Mouse (Mus musculus): ENCODE measurements around the gene Anks1.
A peak's percentile ranks its signal among the peaks of the same experiment; 100 is the strongest.

The Anks1 gene

DNA sequence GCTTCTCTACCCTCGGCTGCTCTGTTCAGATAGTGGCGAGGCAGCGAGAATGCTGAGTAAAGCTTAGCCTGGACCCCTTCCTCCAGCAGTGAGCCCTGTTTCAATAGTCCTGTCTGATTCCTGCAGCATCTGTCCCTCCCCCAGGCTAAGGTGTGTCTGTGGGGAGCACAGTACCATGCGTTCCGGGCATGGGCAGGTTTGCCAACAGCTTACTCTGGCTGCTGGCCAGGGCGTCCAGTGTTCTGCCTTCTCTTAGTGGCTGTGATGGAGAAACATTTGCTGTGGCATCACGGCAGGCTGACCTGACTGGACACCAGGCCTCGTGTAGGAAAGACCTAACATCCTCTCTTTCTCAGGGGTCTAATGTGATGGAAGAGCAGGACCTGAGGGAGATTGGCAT, 141.1 kb downstream of the Anks1 start:
- DNase-seq (ENCODE audit: low spot score in 2 of 2), result no peak

DNA sequence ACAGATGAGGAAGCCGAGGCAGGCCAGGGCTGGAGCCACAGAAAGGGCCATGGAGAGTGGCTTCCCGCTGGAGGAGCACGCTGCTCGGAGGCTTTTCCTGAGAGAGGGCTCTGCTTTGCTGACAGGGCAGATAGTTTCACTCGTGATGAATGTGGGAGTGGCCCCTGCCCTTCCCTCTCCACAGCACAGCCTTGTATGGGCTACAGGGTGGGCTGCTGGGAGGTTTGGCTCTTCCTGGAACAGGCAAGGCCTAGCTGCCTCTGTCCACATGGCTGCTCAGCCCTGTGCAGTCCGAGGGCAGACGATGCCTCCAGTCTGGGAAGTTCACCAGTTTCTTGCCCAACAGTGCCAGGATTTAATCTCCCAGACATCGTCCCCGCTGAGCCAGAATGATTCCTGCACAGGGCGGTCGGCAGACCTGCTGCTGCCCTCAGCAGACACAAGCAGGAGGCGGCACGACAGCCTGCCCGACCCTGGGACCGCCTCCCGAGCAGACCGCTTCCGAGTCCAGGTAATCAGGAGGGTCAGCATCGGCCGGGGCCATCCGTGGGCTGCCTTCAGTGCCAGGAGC, 143.3 kb downstream of the Anks1 start:
- DNase-seq (ENCODE audit: low spot score in 2 of 2), result no peak

DNA sequence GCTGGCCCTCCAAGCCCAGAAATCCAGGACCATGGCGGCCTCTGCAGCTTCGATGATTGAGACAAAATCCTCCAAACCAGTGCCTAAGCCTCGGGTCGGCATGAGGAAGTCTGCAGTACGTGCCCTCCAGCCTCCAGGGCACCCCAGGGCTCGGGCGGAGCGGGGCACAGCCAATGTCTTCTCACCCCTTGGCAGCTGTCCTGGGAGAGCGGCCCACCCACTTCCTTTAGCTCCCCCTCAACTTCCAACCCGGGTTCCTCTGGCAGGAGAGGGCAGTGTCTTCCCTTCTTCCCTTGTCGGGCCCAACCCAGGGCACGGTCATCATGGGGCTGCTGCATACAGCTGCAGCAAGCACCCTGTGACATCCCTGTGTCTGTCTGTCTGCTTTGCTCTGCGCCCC, 149.2 kb downstream of the Anks1 start:
- DNase-seq (ENCODE audit: low spot score in 2 of 2), result no peak

DNA sequence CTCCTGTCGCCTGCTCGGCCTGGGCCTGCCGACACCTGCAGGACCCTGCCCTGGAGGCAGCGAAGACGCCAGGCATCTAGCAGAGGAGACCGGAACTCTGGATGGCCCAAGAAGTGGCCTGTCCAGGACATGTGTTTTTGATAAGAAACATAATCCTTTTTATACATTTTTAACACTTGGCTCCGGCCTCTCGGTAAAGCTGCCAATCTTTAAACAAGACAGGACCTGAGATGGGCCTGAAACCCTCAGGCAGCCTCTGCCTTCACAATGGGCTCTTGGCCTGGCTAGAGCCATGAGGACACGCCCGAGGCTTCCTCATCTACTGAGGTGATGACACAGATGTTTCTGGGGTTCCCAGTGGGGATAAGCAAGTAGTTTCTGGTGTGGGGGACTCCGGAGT, 151.6 kb downstream of the Anks1 start:
- DNase-seq (ENCODE audit: low spot score in 2 of 2), result no peak

DNA sequence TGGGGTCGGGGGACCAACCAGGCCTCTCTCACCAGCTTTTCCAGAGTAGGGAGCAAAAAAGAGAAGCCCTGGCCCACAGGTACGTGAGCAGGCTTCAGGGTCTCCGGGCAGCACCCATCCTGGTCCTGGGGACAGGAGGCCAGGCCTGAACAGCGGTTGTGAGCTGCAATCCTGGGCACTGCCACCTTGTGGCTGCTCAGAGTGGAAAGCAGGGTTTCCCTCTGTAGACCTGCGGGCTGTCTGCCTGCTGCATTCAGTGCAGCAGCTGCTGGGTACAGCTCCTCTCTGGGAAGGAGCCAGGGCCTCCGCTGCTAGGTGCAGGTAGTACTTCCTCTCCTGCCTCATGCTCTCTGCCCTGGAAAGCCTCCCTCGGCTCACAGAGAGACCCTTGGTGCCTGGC, 152.4 kb downstream of the Anks1 start:
- DNase-seq (ENCODE audit: low spot score in 2 of 2), result peak in 1 of 2 experiments; percentile 22

DNA sequence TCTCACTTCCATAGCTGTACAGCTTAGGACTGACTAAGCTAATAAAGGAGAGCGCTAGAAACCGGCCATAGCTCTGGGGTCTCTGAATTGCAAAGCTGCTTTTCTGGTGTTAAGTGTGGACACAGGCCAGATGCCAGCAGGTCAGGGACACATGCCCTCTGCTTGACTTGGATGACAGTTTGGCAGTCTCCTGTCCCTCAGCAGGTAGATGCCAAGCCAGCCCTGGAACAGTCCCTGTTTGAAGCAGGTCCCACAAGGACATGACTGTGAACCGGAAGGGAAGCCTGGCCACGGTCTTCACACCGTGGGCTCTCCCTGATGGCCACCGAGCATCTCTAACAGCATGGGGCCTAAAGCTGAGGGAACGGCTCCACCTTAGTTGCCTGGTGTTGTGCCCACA, 153.6 kb downstream of the Anks1 start:
- no peak for DNase-seq (ENCODE audit: low spot score in 2 of 2)

DNA sequence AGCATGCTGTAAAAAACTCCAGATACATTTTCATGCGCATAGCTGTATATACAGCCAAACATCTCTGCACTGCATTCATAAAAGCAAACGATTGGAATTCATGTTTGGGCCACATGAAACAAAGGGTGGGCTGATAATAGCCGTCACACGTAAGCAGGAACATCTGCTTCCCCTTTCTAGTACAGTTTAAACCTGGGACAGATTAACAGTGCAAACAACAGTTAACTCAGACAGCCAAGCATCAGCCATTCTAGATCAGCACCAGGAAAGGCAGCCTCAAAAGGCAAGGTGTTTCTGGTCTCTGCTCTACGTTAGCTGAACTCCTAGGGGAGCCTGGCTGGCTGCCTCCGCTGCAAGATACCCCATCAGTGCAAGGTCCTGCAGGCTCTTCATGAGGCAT, 154.1 kb downstream of the Anks1 start:
- no peak for DNase-seq (ENCODE audit: low spot score in 2 of 2)

DNA sequence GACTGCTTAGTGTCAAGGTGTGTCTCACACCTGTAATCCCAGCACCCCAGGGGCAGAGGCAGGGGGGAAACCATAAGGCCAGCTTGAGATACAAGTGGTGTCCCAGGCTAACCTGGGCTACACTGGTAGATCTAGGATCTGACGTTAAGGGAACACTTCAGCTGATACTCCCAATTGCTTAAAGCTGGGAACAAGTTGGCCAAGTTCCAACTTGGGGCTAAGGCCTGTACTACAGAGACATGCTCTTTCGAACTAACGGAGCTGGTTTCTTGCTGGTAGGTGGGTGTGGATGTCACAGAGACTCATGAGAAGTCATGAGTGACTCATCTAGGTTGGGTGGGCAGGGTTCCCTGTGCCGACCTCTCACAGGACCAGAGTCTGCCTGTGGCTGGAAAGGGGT, 158.2 kb downstream of the Anks1 start:
- DNase-seq (ENCODE audit: low spot score in 2 of 2), result no peak

DNA sequence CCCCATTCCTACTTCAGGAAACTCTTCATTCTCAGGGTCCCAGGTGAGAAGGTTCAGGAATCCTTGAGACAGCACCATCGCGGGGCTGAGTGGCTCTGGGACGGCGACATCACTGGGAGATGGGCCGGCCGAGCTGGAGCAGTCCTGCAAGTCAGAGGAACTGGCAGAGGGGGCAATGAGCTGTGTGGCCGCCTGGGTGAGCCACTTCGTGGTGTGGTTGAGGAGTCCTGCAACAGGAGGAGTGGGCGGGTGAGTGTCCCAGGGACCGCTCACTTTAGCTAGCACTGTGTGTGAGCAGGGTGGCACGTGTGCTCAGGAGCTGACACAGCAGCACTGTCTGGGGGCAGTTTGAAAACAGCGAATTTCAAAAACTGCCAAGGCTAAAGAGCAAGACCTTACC, 160.3 kb downstream of the Anks1 start:
- no peak for DNase-seq (ENCODE audit: low spot score in 2 of 2)

DNA sequence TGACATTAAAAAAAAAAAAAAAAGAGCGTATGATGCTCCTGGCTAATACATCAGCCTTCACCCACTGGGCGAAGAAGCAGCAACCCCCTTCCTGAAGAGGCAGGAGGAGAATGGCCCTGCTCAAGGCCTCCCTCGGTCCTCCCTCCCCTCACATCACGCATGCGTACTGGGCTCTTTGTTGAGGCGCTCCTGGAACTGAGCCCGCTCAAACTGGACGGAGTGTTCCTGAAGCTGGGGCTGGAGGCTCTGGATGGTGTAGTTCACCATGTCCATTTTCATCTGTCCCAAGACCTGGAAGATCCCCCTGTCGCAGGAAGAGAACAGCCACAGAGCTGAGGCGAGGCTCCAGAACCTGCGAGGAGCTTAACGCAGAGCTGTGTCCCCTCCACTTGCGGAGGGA, 161.2 kb downstream of the Anks1 start:
- no peak for DNase-seq (ENCODE audit: low spot score in 2 of 2)

DNA sequence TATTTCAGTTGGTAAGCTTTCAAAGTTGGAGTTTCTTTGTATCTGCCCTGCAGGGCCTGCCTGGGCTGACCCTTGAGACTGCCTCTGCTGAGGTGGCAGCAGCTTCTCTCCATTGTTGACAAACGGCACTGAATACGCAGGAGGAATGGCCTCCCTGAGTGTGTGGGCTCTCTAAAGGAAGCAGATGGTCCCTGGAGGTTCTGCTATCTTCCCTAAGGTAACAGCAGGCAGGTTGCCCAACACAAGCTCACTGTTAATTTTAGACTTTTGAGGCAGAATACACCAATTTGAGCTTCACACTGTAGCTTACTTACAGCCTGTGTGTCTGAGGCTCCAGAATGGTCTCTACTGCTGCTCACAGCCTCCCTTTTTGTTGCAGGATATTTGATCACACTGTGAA, 163.6 kb downstream of the Anks1 start:
- DNase-seq (ENCODE audit: low spot score in 2 of 2), result peak in 1 of 2 experiments; percentile 37

DNA sequence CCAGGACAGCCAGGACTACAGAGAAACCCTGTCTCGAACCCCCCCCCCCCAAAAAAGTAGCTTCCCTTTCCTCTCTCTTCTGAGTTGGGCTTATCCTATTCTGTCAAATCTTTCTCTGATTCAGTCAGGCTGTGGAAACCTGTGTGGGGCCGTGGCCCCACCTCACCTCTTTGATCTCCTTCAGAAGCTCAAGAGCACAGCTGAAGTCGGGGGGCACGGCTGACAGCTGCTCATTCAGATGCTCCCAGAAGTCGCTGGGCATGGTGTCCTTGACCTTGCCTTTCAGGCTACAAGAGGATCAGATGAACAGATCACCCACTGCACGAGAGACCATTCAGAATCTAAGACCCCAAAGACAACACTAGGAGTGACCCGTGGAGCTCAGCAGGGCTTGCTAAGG, 165.4 kb downstream of the Anks1 start:
- no peak for DNase-seq (ENCODE audit: low spot score in 2 of 2)

DNA sequence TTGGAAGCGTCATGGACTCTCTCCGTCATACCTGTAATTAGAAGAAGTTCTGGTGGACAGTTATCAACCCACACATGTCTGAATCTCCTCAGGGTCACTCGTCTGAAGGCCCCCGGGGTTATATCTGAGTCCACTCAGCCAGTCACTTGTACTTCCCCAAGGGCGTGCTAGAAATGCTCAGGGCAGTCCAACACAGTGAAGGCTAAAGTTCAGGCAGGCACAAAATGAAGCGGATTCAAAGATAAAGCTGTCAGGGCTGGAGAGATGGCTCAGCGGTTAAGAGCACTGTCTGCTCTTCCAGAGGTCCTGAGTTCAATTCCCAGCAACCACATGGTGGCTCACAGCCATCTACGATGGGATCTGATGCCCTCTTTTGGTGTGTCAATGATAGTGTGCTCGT, 168.9 kb downstream of the Anks1 start:
- DNase-seq (ENCODE audit: low spot score in 2 of 2), result no peak

DNA sequence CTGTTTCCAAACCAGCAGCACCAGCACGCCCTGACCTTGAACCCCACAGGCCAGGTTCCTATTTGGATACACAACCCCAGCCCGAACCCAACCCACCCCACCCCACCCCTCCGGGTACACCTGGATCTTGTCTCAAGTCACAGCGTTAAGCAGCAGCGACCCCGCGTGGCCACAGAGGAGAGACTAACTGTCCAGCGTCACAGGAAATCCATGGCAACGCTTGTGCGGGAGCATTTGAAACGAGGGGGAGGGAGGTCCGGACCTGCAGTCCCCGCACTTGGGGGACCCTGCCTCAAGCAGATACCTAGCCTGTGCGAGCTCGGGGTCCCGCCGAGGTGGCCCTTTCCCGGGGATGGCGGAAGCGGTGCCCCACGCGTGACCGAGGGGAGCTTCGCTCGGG, 170.5 kb downstream of the Anks1 start:
- peak; percentile 73 to 76 for DNase-seq (ENCODE audit: low spot score in 2 of 2)

DNA sequence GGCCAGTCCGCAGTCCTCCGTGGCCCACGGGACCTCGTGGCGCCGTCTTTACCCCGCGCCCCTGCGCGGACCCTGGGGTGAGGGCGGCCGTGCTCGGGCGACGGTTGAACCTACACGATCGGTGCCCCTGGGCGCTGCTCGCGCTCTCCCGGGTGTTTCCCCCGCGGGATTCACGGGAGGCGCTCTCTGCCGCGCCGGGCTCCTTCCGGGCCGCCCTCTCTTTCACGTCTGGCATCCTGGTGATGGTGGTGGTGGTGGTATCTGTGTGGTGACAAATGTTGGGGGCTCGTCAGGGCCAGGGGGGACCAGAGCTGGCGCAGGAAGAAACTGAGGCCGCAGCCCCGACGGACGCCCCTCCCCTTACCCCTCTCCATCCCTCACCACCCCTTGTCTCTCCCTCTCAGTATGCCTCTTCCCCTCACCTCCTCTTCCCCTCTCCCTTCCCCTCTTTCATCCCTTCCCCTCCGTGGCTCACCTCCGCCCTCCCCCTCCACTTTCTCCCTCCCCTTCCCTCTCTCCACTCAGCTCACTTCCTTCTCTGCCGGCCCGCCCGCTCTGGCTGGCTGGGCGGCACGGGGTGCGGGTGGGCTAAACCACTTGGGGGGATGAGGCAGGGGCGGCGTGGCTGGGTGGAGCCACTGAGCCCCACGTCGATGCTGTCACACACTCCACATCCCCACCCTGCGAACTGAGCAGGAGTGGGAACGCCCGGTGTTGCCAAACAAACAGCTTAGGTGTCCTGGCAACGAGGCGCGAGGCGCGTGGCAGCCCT, 171.1 kb downstream of the Anks1 start, which contains the start of gene Tcp11:
Gene Tcp11 (minus strand): TSS at position 595 of the 772 bp plus-strand sequence.
- DNase-seq (ENCODE audit: low spot score in 2 of 2), result no peak

DNA sequence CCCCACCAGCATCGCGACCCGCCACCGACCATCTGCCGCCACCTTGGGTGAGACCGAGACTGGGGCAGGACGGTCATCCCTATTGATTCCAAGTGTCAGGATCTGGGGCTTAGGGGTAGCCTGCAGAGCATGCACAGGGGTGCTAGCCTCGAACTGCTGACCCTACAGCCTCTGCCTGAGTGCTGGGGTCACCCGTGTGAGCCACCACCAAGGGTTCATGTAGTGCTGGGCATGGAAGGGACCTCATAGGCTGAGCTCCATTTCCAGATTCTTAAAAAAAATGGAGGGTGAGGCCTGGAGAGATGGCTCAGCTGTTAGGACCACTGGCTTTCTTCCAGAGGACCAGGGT, 171.7 kb downstream of the Anks1 start:
- DNase-seq (ENCODE audit: low spot score in 2 of 2), result no peak

DNA sequence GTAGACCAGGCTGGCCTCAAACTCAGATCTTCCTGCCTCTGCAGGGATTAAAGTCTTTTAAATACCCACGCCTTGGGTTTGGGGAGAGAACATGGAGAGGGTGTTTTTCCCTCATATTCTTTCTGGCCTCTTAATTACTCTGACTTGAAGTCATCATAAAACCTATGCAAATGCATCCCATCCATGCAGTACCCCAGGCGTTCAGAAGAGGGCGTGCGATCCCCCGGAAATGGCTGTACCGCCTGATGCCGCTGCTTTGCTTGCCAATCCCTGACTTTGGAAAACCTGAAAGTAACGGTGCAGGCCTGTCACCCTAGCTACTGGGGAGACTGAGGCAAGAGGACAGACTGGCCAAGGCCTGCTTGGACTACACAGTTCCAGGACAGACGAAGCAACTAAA, 172.3 kb downstream of the Anks1 start:
- no peak for DNase-seq (ENCODE audit: low spot score in 2 of 2)

DNA sequence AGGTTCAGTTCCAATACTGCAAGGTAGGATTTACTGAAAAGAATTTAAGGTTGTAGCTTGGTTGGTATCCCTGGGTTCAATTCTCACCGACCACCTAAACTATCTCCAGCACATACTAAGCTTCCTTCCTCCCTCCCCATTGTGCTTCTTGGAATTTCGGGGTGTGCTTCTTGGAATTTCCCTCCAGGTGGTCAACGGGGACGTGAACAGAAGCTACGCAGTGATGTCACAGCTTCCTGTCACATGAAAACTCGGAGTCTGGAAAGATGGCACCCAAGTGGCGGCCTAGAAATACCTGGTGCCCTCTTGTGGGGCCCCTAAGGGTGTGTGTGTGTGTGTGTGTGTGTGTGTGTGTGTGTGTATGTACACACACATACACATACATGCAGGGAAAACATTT, 172.8 kb downstream of the Anks1 start:
- no peak for DNase-seq (ENCODE audit: low spot score in 2 of 2)

DNA sequence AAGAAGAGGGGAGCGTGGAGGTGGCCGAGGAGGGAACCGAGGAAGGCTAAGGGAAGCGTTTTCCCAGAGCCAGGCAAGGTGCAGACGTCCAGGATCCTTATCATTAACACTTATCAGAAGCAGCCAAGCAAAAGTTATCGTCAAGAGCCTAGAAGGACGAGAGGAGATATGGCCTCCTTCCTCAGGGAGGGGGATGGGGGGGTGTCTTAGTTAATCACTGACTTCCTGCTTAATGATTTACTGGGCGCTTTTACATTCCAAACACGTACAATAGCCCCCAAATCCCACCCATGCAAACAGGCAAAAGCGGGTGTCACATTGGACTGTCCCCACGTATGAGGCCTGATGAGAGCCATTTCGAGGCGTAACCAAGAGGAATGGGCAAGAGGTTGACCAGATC, 173.8 kb downstream of the Anks1 start:
- no peak for DNase-seq (ENCODE audit: low spot score in 2 of 2)

DNA sequence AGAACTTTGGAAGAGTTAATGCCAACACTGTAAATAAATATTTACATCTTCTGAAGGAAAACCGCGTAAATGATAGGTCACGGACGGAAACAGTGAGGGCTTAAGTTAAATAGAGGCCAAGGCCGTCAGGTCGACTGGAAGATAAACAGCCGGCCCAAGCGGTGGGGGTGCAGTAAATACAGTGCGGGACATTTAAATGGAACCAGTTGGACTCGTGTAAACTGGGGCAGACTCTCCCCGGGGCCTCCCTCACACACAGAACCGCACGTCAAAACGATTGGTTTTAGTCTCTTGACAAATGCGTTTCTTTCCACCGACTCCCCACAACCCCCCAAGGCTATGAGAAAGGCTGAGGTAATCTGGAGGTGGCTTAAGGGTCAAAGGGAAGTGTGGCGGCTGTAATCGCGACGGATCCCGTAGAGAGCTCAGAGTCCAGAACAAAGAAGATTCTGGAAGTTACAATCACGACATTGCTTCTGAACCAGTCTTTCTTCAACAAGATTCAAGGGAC, 175.3 kb downstream of the Anks1 start:
- no peak for DNase-seq (ENCODE audit: low spot score in 2 of 2)

DNA sequence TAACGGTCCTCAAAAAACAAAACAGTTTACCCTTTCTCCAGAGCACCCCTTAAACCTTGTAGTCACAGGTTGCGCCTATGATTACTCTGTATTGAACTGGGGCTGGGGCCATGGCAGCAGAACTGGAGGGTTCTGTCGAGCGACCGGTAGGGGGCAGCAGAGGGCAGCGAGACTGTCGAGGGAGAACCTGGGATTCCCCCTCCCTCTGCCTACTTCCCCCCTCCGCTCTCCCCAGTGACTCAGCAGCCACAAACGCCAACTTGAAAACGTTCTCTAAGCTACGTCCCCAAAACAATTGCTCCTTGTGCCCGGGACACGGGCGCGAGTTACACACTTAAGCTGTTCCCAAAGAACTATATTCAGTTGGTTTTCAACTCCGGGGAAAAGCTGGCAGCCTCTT, 175.9 kb downstream of the Anks1 start:
- DNase-seq (ENCODE audit: low spot score in 2 of 2), result peak; percentile 70 to 75

DNA sequence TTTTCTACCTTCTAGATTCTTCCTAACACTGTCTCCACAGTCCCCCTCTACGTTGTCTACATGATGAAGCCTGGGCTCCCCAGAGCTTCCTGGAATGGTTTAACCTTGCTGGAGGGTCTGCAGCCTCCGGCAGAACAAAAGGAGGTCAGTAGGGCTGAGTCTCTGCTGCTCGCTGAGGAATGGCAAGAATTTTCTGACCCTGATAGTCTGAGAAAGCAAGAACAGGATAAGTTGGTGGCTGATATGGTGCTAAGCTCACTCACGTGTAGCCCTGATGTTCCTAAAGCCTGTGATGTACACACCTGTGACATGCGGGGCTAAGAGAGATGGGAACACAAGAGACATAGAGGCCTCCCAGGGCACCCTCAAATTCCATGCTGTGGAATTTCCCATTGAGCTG, 178.3 kb downstream of the Anks1 start:
- DNase-seq (ENCODE audit: low spot score in 2 of 2), result no peak

DNA sequence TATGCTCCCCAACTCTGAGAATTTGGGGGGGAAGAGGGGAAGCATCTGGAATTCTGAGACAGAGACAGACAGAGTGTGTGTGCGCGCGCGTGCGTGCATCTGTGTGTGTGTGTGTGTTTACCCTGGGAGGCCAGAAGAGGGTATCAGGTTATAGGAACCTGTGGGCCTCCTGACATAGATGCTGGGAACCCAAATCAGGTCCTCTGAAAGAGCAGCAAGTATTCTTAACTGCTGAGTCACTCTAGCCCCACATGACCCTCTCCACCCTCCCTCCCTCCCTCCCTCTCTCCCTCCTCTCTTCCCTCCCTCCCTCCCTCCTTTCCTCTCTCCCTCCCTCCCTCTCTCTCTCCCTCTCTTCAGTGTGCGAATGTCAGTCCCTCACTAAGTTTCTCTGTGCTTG, 179.6 kb downstream of the Anks1 start:
- no peak for DNase-seq (ENCODE audit: low spot score in 2 of 2)

DNA sequence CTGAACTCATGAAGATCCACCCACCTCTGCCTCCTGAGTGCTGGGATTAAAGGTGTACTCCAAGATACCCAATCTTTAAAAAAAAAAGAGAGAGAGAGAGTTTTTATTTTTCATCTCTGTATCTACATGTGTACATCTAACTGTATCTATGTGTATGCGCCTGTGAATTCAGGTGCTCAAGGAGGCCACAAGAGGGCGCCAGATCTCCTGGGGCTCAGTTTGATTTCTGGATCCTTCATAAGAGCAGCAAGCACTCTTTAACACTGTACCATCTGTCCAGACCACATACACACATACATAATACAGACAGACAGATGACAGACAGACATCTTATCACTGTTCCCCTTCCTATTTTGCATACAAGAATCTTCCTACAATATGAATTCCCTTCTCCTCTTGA, 183.2 kb downstream of the Anks1 start:
- DNase-seq (ENCODE audit: low spot score in 2 of 2), result no peak
